Mouse (Mus musculus): ENCODE data around the gene Commd4. TPM values are rescaled to one million over a fixed set of nuclear protein-coding genes. Genes with fewer than 3 reads are reported as not detected.

The Commd4 gene
- polyA plus RNA-seq, 1 experiment: 57.3 TPM

- peak overlapping the region; percentile 78 for H3K4me2 ChIP-seq (ENCODE audit: low read depth)
- peak overlapping the region; percentile 53 for H3ac ChIP-seq (ENCODE audit: control insufficient read depth, insufficient read length)
- no peaks in the 10 kb centered on the region for H3K27me3 ChIP-seq (ENCODE audit: control insufficient read depth, insufficient read depth, insufficient read length)
- no peaks in the 10 kb centered on the region for H3K79me2 ChIP-seq (ENCODE audit: control insufficient read depth, insufficient read depth)
- no peaks in the 10 kb centered on the region for H3K36me3 ChIP-seq (ENCODE audit: control insufficient read depth, insufficient read depth)
- TF ChIP-seq REST (IDR thresholded peaks at IDR 0.05; ENCODE audit: insufficient read depth, insufficient read length) (no peak), POLR2A (IDR thresholded peaks at IDR 0.05; ENCODE audit: insufficient read length, low read depth) (no peak), MAX (IDR thresholded peaks at IDR 0.05; ENCODE audit: low read depth) (no peak), MYOD1 (IDR thresholded peaks at IDR 0.05; ENCODE audit: control insufficient read depth in 1 of 3, insufficient read length in 2 of 3, low read depth in 2 of 3) (no peak), TCF12 (IDR thresholded peaks at IDR 0.05; ENCODE audit: insufficient read depth, poor library complexity, severe bottlenecking) (no peak), USF1 (IDR thresholded peaks at IDR 0.05; ENCODE audit: low read depth) (no peak), E2F4 (IDR thresholded peaks at IDR 0.05; ENCODE audit: insufficient read depth) (no peak), TCF3 (IDR thresholded peaks at IDR 0.05; ENCODE audit: insufficient read length, low read depth) (no peak), MYOG (IDR thresholded peaks at IDR 0.05; ENCODE audit: control insufficient read depth in 1 of 3, insufficient read depth in 1 of 3, insufficient read length in 2 of 3, low read depth in 2 of 3) (no peak), POLR2AphosphoS2 (IDR thresholded peaks at IDR 0.05; ENCODE audit: insufficient read length, low read depth) (no peak)
- peak overlapping the region; percentile 29 for H3K4me3 ChIP-seq
These were observed 632 bp downstream of the Commd4 start for GRCm38 (mm10) chr9:57157499-57157898.

- Histone ChIP-seq H3K36me3 (ENCODE audit: control insufficient read depth, insufficient read depth) (no peaks in the 10 kb centered on the region), H3K4me2 (ENCODE audit: low read depth) (no peak overlapping the region), H3ac (ENCODE audit: control insufficient read depth, insufficient read length) (no peak overlapping the region), H3K79me2 (ENCODE audit: control insufficient read depth, insufficient read depth) (no peaks in the 10 kb centered on the region), H3K27me3 (ENCODE audit: control insufficient read depth, insufficient read depth, insufficient read length) (no peaks in the 10 kb centered on the region), H3K4me3 (peak overlapping the region; percentile 29)
- TF ChIP-seq POLR2A (IDR thresholded peaks at IDR 0.05; ENCODE audit: insufficient read length, low read depth) (no peak), CEBPB (IDR thresholded peaks at IDR 0.05; ENCODE audit: insufficient read depth, poor library complexity, severe bottlenecking) (no peak), POLR2AphosphoS2 (IDR thresholded peaks at IDR 0.05; ENCODE audit: insufficient read length, low read depth) (no peak), SRF (IDR thresholded peaks at IDR 0.05; ENCODE audit: control insufficient read depth, insufficient read length, low read depth) (no peak)
These were observed 1.3 kb downstream of the Commd4 start for GRCm38 (mm10) chr9:57156823-57157222.

- no peaks in the 10 kb centered on the region for H3K79me2 ChIP-seq (ENCODE audit: control insufficient read depth, insufficient read depth)
- H3K4me2 ChIP-seq (ENCODE audit: low read depth): no peak overlapping the region
- no peak overlapping the region for H3K4me3 ChIP-seq
- no peaks in the 10 kb centered on the region for H3K36me3 ChIP-seq (ENCODE audit: control insufficient read depth, insufficient read depth)
- no peaks in the 10 kb centered on the region for H3K27me3 ChIP-seq (ENCODE audit: control insufficient read depth, insufficient read depth, insufficient read length)
- H3ac ChIP-seq (ENCODE audit: control insufficient read depth, insufficient read length): no peak overlapping the region
- TF ChIP-seq TCF3 (IDR thresholded peaks at IDR 0.05; ENCODE audit: insufficient read length, low read depth): no peak
- no peak for TF ChIP-seq CEBPB (IDR thresholded peaks at IDR 0.05; ENCODE audit: insufficient read depth, poor library complexity, severe bottlenecking)
- TF ChIP-seq MYOG (IDR thresholded peaks at IDR 0.05; ENCODE audit: control insufficient read depth in 1 of 3, insufficient read depth in 1 of 3, insufficient read length in 2 of 3, low read depth in 2 of 3): no peak
- TF ChIP-seq USF1 (IDR thresholded peaks at IDR 0.05; ENCODE audit: low read depth): no peak
- no peak for TF ChIP-seq POLR2AphosphoS2 (IDR thresholded peaks at IDR 0.05; ENCODE audit: insufficient read length, low read depth)
- no peak for TF ChIP-seq POLR2A (IDR thresholded peaks at IDR 0.05; ENCODE audit: insufficient read length, low read depth)
- no peak for TF ChIP-seq REST (IDR thresholded peaks at IDR 0.05; ENCODE audit: insufficient read depth, insufficient read length)
- TF ChIP-seq TCF12 (IDR thresholded peaks at IDR 0.05; ENCODE audit: insufficient read depth, poor library complexity, severe bottlenecking): no peak
- no peak for TF ChIP-seq E2F4 (IDR thresholded peaks at IDR 0.05; ENCODE audit: insufficient read depth)
These were observed 1.7 kb downstream of the Commd4 start for GRCm38 (mm10) chr9:57156383-57156782.

GRCm38 (mm10) chr9:57152331-57152730, 5.8 kb downstream of the Commd4 start:
- H3K36me3 ChIP-seq (ENCODE audit: control insufficient read depth, insufficient read depth): no peaks in the 10 kb centered on the region
- no peak overlapping the region for H3K4me3 ChIP-seq
- no peak overlapping the region for H3ac ChIP-seq (ENCODE audit: control insufficient read depth, insufficient read length)
- H3K79me2 ChIP-seq (ENCODE audit: control insufficient read depth, insufficient read depth): no peaks in the 10 kb centered on the region
- H3K4me2 ChIP-seq (ENCODE audit: low read depth): no peak overlapping the region
- TF ChIP-seq POLR2AphosphoS2 (IDR thresholded peaks at IDR 0.05; ENCODE audit: insufficient read length, low read depth): no peak
- TF ChIP-seq MYOD1 (IDR thresholded peaks at IDR 0.05; ENCODE audit: control insufficient read depth in 1 of 3, insufficient read length in 2 of 3, low read depth in 2 of 3): no peak
- no peak for TF ChIP-seq TCF3 (IDR thresholded peaks at IDR 0.05; ENCODE audit: insufficient read length, low read depth)
- no peak for TF ChIP-seq MAX (IDR thresholded peaks at IDR 0.05; ENCODE audit: low read depth)
- no peak for TF ChIP-seq REST (IDR thresholded peaks at IDR 0.05; ENCODE audit: insufficient read depth, insufficient read length)
- no peak for TF ChIP-seq CEBPB (IDR thresholded peaks at IDR 0.05; ENCODE audit: insufficient read depth, poor library complexity, severe bottlenecking)
- TF ChIP-seq TCF12 (IDR thresholded peaks at IDR 0.05; ENCODE audit: insufficient read depth, poor library complexity, severe bottlenecking): no peak
- TF ChIP-seq SRF (IDR thresholded peaks at IDR 0.05; ENCODE audit: control insufficient read depth, insufficient read length, low read depth): no peak
- TF ChIP-seq POLR2A (IDR thresholded peaks at IDR 0.05; ENCODE audit: insufficient read length, low read depth): no peak
- no peak for TF ChIP-seq MYOG (IDR thresholded peaks at IDR 0.05; ENCODE audit: control insufficient read depth in 1 of 3, insufficient read depth in 1 of 3, insufficient read length in 2 of 3, low read depth in 2 of 3)
- no peak for TF ChIP-seq E2F4 (IDR thresholded peaks at IDR 0.05; ENCODE audit: insufficient read depth)
- no peak for TF ChIP-seq USF1 (IDR thresholded peaks at IDR 0.05; ENCODE audit: low read depth)
- H3K27me3 ChIP-seq (ENCODE audit: control insufficient read depth, insufficient read depth, insufficient read length): no peaks in the 10 kb centered on the region

GRCm38 (mm10) chr9:57150192-57150591, 7.9 kb downstream of the Commd4 start:
- no peaks in the 10 kb centered on the region for H3K27me3 ChIP-seq (ENCODE audit: control insufficient read depth, insufficient read depth, insufficient read length)
- no peak overlapping the region for H3K4me3 ChIP-seq
- no peaks in the 10 kb centered on the region for H3K36me3 ChIP-seq (ENCODE audit: control insufficient read depth, insufficient read depth)
- H3K79me2 ChIP-seq (ENCODE audit: control insufficient read depth, insufficient read depth): no peaks in the 10 kb centered on the region
- H3ac ChIP-seq (ENCODE audit: control insufficient read depth, insufficient read length): no peak overlapping the region
- TF ChIP-seq E2F4 (IDR thresholded peaks at IDR 0.05; ENCODE audit: insufficient read depth) (no peak), MAX (IDR thresholded peaks at IDR 0.05; ENCODE audit: low read depth) (no peak)
- no peak overlapping the region for H3K4me2 ChIP-seq (ENCODE audit: low read depth)
